Mouse (Mus musculus) brain, embryonic 14.5 days (tissue): ENCODE measurements at regions not wholly inside any gene's neighbourhood (a gene's known extent, or its start where the extent isn't known, plus 50 kb on each side); places are given as distances from the start of the nearest gene placed in this dataset.

Source experiments
- CTCF ChIP-seq: fragments of 200-500 bp; IDR thresholded peaks from 2 replicates; pipeline ENCODE4 v1.5.1; 2012; ENCODE audit warnings: inconsistent platforms, mild to moderate bottlenecking, moderate library complexity, borderline replicate concordance; ENCODE audit not compliant: insufficient read depth, insufficient read length; ENCODE audit errors: extremely low read depth
- POLR2A ChIP-seq: fragments of 200-500 bp; IDR thresholded peaks from 2 replicates; pipeline ENCODE4 v1.6.1; 2012; ENCODE audit warnings: mild to moderate bottlenecking, inconsistent platforms, borderline replicate concordance; ENCODE audit not compliant: poor library complexity, insufficient read depth, insufficient read length, severe bottlenecking; ENCODE audit errors: extremely low read depth

GRCm38 (mm10) chr10:113240766-113241372, 312.1 kb upstream of the Atxn7l3b start:
- TF ChIP-seq CTCF (no peak), POLR2A (no peak)
